Mouse (Mus musculus) hindbrain, embryonic 14.5 days (tissue): ENCODE results near the gene Prkg1. TPM values are rescaled to one million over a fixed set of nuclear protein-coding genes. Genes with fewer than 3 reads are reported as not detected.
A peak's percentile ranks its signal among the peaks of the same experiment; 100 is the strongest.

Experiments
- ATAC-seq: fragments of 200-750 bp; cut with Nextera tagmentation; 2 replicates; pipeline ENCODE4 v1.8.0; 2017; ENCODE audit warnings: moderate number of reproducible peaks, mild to moderate bottlenecking, moderate TSS enrichment, moderate library complexity; ENCODE audit not compliant: low FRiP score
- DNase-seq: peaks from one replicate; pipeline ENCODE4 v3.0.0-alpha.2; 2015; ENCODE audit warnings: low spot score
- H3K27ac ChIP-seq: fragments of 300-500 bp; sonication (generic); 2 replicates; pipeline ENCODE4 v1.5.1; 2014; ENCODE audit warnings: mild to moderate bottlenecking, moderate library complexity
- H3K27me3 ChIP-seq: fragments of 300-500 bp; sonication (generic); 2 replicates; pipeline ENCODE4 v1.6.1; 2014; ENCODE audit warnings: mild to moderate bottlenecking, low read length, mixed read lengths; ENCODE audit not compliant: control insufficient read depth, insufficient read depth
- H3K36me3 ChIP-seq: fragments of 300-500 bp; sonication (generic); replicated peaks from 2 replicates; pipeline ENCODE4 v1.6.1; 2014; ENCODE audit not compliant: control insufficient read depth, insufficient read depth
- H3K4me1 ChIP-seq: fragments of 300-500 bp; sonication (generic); replicated peaks from 2 replicates; pipeline ENCODE4 v1.6.1; 2014; ENCODE audit warnings: antibody characterized with exemption, low read length, mixed read lengths; ENCODE audit not compliant: control insufficient read depth, insufficient read depth
- H3K4me2 ChIP-seq: fragments of 300-500 bp; sonication (generic); replicated peaks from 2 replicates; pipeline ENCODE4 v1.6.1; 2014; ENCODE audit warnings: mild to moderate bottlenecking, moderate library complexity
- H3K4me3 ChIP-seq: fragments of 300-500 bp; sonication (generic); replicated peaks from 2 replicates; pipeline ENCODE4 v1.5.1; 2014; ENCODE audit warnings: mild to moderate bottlenecking, low read length
- H3K9ac ChIP-seq: fragments of 300-500 bp; sonication (generic); 2 replicates; pipeline ENCODE4 v1.6.1; 2014
- H3K9me3 ChIP-seq: fragments of 300-500 bp; sonication (generic); 2 replicates; pipeline ENCODE4 v1.6.1; 2016; ENCODE audit warnings: low read length; ENCODE audit not compliant: control insufficient read depth
- WGBS: fragments of 180-500 bp; shearing (Covaris S2); extraction: QIAGEN DNeasy Blood & Tissue Kit; methylation state at CpG from one replicate; pipeline ENCODE4 v1.1.7; 2014; 5-methylcytosine and 5-hydroxymethylcytosine counted together
- polyA plus RNA-seq: library from polyadenylated mRNA; unstranded; fragments of >200 nt; fragmentation: Nextera tagmentation; extraction: Ambion mirVana; gene quantifications from 2 replicates; pipeline ENCODE4 v1.2.1, GENCODE M21; 2014

Prkg1 gene
- polyA plus RNA-seq, 1 experiment from 2014 or later, result 7.0 TPM

GRCm38 (mm10) chr19:31153399-31153798 lies 611.4 kb downstream of the Prkg1 start:
- H3K27ac ChIP-seq, result no peak overlapping the region
- no peak overlapping the region for H3K4me2 ChIP-seq
- no peaks in the 10 kb centered on the region for H3K36me3 ChIP-seq
- ATAC-seq (no peak), DNase-seq (no peak)
- H3K27me3 ChIP-seq, result no peaks in the 10 kb centered on the region
- WGBS, result 28% methylated on average over 5 of the region's 5 CpGs
- no peaks in the 10 kb centered on the region for H3K9me3 ChIP-seq
- no peak overlapping the region for H3K4me3 ChIP-seq
- H3K9ac ChIP-seq, result no peak overlapping the region
- H3K4me1 ChIP-seq, result 0 out of 2 replicates have a peak, but pooled peaks cover 3% of the 10 kb centered on the region

- no peaks in the 10 kb centered on the region for H3K27me3 ChIP-seq
- ATAC-seq (no peak), DNase-seq (no peak)
- no peak overlapping the region for H3K4me3 ChIP-seq
- no peak overlapping the region for H3K4me2 ChIP-seq
- no peak overlapping the region for H3K27ac ChIP-seq
- no peaks in the 10 kb centered on the region for H3K9me3 ChIP-seq
- no peaks in the 10 kb centered on the region for H3K36me3 ChIP-seq
- WGBS, result 94% methylated on average over 2 of the region's 2 CpGs
- no peak overlapping the region for H3K9ac ChIP-seq
- H3K4me1 ChIP-seq, result 0 out of 2 replicates have a peak, but pooled peaks cover 3% of the 10 kb centered on the region
Observed at GRCm38 (mm10) chr19:31149902-31150301, 614.9 kb downstream of the Prkg1 start.

GRCm38 (mm10) chr19:31147457-31147856 lies 617.4 kb downstream of the Prkg1 start:
- Histone ChIP-seq H3K27ac (no peak overlapping the region), H3K4me2 (no peak overlapping the region), H3K4me1 (no peaks in the 10 kb centered on the region), H3K4me3 (no peak overlapping the region), H3K9me3 (no peaks in the 10 kb centered on the region), H3K27me3 (no peaks in the 10 kb centered on the region), H3K9ac (no peak overlapping the region), H3K36me3 (no peaks in the 10 kb centered on the region)
- 91% methylated on average over 2 of the region's 2 CpGs for WGBS
- ATAC-seq (no peak), DNase-seq (no peak)

- H3K4me1 ChIP-seq, result no peaks in the 10 kb centered on the region
- H3K4me3 ChIP-seq, result no peak overlapping the region
- no peaks in the 10 kb centered on the region for H3K9me3 ChIP-seq
- ATAC-seq, result no peak
- H3K27ac ChIP-seq, result no peak overlapping the region
- H3K27me3 ChIP-seq, result no peaks in the 10 kb centered on the region
- 64% methylated on average over 3 of the region's 3 CpGs for WGBS
- DNase-seq, result no peak
- no peaks in the 10 kb centered on the region for H3K36me3 ChIP-seq
- H3K4me2 ChIP-seq, result no peak overlapping the region
- H3K9ac ChIP-seq, result no peak overlapping the region
Observed at GRCm38 (mm10) chr19:31146156-31146555, 618.7 kb downstream of the Prkg1 start.

DNA sequence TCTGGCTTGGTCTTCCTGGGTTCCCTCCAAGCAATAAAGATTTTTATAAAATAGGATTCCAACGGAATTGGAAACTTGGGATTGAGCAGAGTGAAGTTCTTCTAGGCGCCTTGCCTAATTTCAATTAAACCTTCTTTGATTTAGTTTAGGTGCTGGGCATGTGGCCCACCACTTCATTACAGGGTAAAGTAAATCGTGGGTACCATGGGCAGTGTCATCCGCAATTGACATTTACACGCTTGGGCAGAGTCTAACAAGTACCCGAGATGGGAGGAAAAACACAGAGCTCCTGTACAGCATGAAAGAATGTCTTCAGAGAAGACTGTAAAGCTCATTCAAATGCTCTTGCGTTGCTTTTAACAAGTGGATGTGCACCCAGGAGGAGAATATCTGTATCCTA lies 622.9 kb downstream of the Prkg1 start:
- Histone ChIP-seq H3K4me2 (no peak overlapping the region), H3K27ac (no peak overlapping the region), H3K4me3 (no peak overlapping the region), H3K36me3 (no peaks in the 10 kb centered on the region), H3K9ac (no peak overlapping the region), H3K9me3 (no peaks in the 10 kb centered on the region), H3K4me1 (no peaks in the 10 kb centered on the region), H3K27me3 (no peaks in the 10 kb centered on the region)
- ATAC-seq (no peak), DNase-seq (no peak)
- WGBS, result 85% methylated on average over 7 of the region's 7 CpGs

GRCm38 (mm10) chr19:31136316-31136715 lies 628.5 kb downstream of the Prkg1 start:
- H3K27ac ChIP-seq, result no peak overlapping the region
- H3K27me3 ChIP-seq, result no peaks in the 10 kb centered on the region
- H3K9ac ChIP-seq, result no peak overlapping the region
- no peaks in the 10 kb centered on the region for H3K9me3 ChIP-seq
- H3K4me3 ChIP-seq, result no peak overlapping the region
- 0 out of 2 replicates have a peak, but pooled peaks cover 3% of the 10 kb centered on the region for H3K4me1 ChIP-seq
- no peak for ATAC-seq
- H3K36me3 ChIP-seq, result no peaks in the 10 kb centered on the region
- 12% methylated on average over 2 of the region's 2 CpGs for WGBS
- H3K4me2 ChIP-seq, result no peak overlapping the region
- no peak for DNase-seq

DNA sequence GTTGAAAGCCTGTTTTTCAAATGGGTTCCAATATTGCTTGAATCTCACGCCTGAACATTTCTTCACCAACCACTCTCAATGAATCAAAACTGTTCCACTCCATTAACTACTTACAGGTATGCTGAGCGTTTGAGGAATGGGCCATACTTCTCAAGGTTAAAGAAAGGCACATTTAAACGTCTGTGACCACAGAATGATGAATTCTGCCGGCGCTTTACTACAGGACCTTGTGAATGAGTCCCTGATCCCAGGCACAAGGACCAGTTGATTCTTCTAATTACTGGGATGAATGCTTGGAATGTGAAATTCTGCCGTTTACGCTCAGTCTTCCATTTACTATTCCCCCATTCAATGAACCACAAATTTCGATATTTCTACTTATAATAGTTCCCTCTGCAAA lies 632.2 kb downstream of the Prkg1 start:
- Histone ChIP-seq H3K27me3 (no peaks in the 10 kb centered on the region), H3K4me3 (no peak overlapping the region), H3K36me3 (no peaks in the 10 kb centered on the region), H3K4me2 (no peak overlapping the region), H3K27ac (no peak overlapping the region), H3K4me1 (0 out of 2 replicates have a peak, but pooled peaks cover 3% of the 10 kb centered on the region), H3K9me3 (no peaks in the 10 kb centered on the region), H3K9ac (no peak overlapping the region)
- ATAC-seq (no peak), DNase-seq (no peak)
- WGBS, result 81% methylated on average over 8 of the region's 8 CpGs

DNA sequence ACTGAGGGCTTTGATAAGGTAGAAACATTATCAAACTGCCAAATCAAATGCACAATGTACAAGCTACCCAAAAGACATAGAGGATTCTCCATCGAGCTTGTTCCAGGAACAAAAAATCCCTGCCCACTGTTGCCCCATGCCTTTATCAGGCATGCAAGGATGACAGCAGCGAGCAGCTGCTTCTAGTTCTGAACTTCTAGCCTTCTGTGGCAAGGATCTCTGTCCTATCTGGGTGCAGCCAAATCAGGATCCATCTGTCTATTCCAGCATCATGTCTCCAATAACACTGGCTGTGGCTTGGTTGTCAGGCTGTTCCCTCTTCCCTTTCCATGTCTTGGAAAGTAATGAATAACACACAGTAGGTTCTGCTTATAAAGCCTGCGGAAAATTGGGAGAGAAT lies 640.2 kb downstream of the Prkg1 start:
- WGBS, result 64% methylated on average over 3 of the region's 3 CpGs
- no peak for ATAC-seq

GRCm38 (mm10) chr19:31114690-31115089 lies 650.1 kb downstream of the Prkg1 start:
- Histone ChIP-seq H3K36me3 (no peaks in the 10 kb centered on the region), H3K27ac (no peak overlapping the region), H3K9ac (no peak overlapping the region), H3K9me3 (no peaks in the 10 kb centered on the region), H3K27me3 (no peaks in the 10 kb centered on the region), H3K4me2 (no peak overlapping the region), H3K4me1 (no peaks in the 10 kb centered on the region), H3K4me3 (no peak overlapping the region)
- ATAC-seq (peak; percentile 27; the same call in 1 of the 2 replicates), DNase-seq (no peak)
- 41% methylated on average over 4 of the region's 4 CpGs for WGBS

More for the DNA sequence above, 640.2 kb downstream of the Prkg1 start:
- no peak for DNase-seq
- Histone ChIP-seq H3K9me3 (no peaks in the 10 kb centered on the region), H3K4me3 (no peak overlapping the region), H3K4me1 (no peaks in the 10 kb centered on the region), H3K27ac (no peak overlapping the region), H3K9ac (no peak overlapping the region), H3K4me2 (no peak overlapping the region), H3K27me3 (no peaks in the 10 kb centered on the region), H3K36me3 (no peaks in the 10 kb centered on the region)
